Mouse (Mus musculus) lung, adult 2 months (tissue): ENCODE data around the gene Tango2.

ENCODE experiments used
- CTCF ChIP-seq: fragments of 200-500 bp; IDR thresholded peaks from 2 replicates; pipeline ENCODE4 v1.5.1; 2011; ENCODE audit warnings: mild to moderate bottlenecking, low read length, control low read depth; ENCODE audit not compliant: insufficient read depth
- POLR2A ChIP-seq: fragments of 200-500 bp; IDR thresholded peaks from 2 replicates; pipeline ENCODE4 v1.6.1; 2011; ENCODE audit warnings: low read depth, mild to moderate bottlenecking, control low read depth, low read length, borderline replicate concordance; ENCODE audit errors: extremely low read depth

DNA sequence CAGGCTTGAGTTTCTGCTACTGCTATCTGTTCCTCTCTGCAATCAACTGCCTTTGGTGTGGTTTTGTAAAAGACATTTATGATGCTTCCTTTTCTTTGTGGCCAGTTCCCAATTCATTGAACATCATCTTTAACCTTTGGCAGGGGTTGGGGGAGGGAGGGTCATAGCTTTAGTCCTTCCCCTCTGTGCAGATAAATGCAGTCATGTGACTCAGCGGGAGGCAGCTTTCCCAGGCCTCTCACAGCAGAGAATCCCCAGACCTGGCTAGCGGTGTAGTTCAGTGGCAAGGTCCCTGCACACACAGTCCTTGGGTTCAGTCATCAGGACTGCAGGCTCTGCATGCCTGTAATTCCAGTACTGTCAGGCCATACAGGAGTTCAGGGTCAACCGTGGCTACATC lies 29.3 kb upstream of the Tango2 start:
- TF ChIP-seq CTCF = no peak
- TF ChIP-seq POLR2A = no peak
